Mouse (Mus musculus): ENCODE measurements at regions not wholly inside any gene's neighbourhood (a gene's known extent, or its start where the extent isn't known, plus 50 kb on each side); places are given as distances from the start of the nearest gene placed in this dataset.

DNA sequence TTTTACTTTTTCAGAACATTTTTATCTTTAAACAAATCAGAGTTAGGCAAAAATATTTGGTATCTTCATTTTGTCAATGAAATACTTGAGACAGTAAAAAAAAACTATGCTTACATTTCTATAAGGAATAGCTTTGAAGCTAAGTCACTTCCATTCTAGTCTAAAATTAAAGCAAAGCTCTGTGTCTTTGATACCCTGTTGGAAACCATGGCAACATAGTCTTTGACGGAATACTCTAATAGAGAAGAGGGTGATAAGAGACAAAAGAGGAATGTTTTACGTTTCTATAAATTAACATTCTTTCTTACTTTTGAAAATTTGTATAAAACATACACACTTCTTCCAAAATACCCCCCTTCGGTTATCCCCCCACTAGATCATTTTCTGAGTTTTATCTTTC, 378.1 kb downstream of the Rab38 start:
- H3K9me3 ChIP-seq (replicated peaks; ENCODE audit: low read length): no peaks in the 10 kb centered on the region
- no peak for DNase-seq (ENCODE audit: extremely low read depth)
- H3K27me3 ChIP-seq (replicated peaks): no peaks in the 10 kb centered on the region
- in situ Hi-C loops (cut with MboI; ENCODE audit: low pct_ligation_motif_present, low pct_unique_long_range_greater_than_20kb, low sequenced_read_pairs) (no loop called here), dilution Hi-C loops (cut with MboI; ENCODE audit: extremely low pct_ligation_motif_present, extremely low pct_unique_long_range_greater_than_20kb, low sequenced_read_pairs) (no loop called here)
- H3K36me3 ChIP-seq (replicated peaks in 1 of 2; ENCODE audit: control insufficient read depth in 1 of 2, insufficient read depth in 1 of 2, low read length in 1 of 2): no peaks in the 10 kb centered on the region
- H3K4me2 ChIP-seq (ENCODE audit: insufficient read depth, low read depth, poor library complexity, severe bottlenecking): no peak overlapping the region
- no peaks in the 10 kb centered on the region for H3K79me2 ChIP-seq (replicated peaks; ENCODE audit: control insufficient read depth, extremely low read depth, insufficient read depth, poor library complexity, severe bottlenecking)
- no peak overlapping the region for H3K27ac ChIP-seq (ENCODE audit: insufficient read depth, low read depth)
- H3K9ac ChIP-seq (ENCODE audit: insufficient read depth, low read depth): no peak overlapping the region
- no peak overlapping the region for H3K4me3 ChIP-seq (replicated peaks in 1 of 3; ENCODE audit: low read depth in 2 of 3, low read length in 2 of 3, poor library complexity in 1 of 3)
- TF ChIP-seq TCF12 (IDR thresholded peaks at IDR 0.05; ENCODE audit: low read depth, low read length) (no peak), TBP (conservative IDR thresholded peaks at IDR 0.05; ENCODE audit: low read depth, low read length) (no peak), BHLHE40 (IDR thresholded peaks at IDR 0.05; ENCODE audit: low read depth, low read length) (no peak), MAZ (IDR thresholded peaks at IDR 0.05; ENCODE audit: low read depth, low read length) (no peak), POLR2AphosphoS2 (IDR thresholded peaks at IDR 0.05; ENCODE audit: low read depth, low read length) (no peak), KAT2A (IDR thresholded peaks at IDR 0.05; ENCODE audit: insufficient replicate concordance, low read length) (no peak), USF1 (IDR thresholded peaks at IDR 0.05; ENCODE audit: low read depth, low read length) (no peak), RCOR1 (conservative IDR thresholded peaks at IDR 0.05; ENCODE audit: low read depth, low read length) (no peak), ZMIZ1 (IDR thresholded peaks at IDR 0.05; ENCODE audit: low read depth, low read length) (no peak), MYC (IDR thresholded peaks at IDR 0.05; ENCODE audit: low read depth, low read length) (no peak)
- no peaks in the 10 kb centered on the region for H3K4me1 ChIP-seq (ENCODE audit: control insufficient read depth in 1 of 2, insufficient read depth in 2 of 2)

DNA sequence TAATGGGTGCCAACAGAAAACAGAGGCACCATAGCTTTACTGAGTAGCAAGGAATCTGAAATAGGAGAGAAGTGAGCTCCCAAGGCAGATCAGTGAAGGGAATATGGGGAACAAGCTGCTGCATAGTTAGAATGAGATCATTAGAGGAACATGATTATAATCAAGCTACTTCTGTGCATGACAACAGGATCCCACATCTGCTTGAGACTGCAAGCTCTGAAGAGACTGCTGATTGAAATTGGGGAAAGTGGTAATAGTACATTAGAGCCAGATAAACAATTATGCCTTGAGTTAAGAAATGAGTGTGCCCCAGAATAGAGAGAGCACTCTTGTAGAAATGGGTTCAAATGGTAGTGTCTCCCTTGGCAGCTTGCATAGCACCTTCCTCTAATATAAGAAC, 380.1 kb downstream of the Rab38 start:
- no peaks in the 10 kb centered on the region for H3K27me3 ChIP-seq (replicated peaks)
- in situ Hi-C loops (cut with MboI; ENCODE audit: low pct_ligation_motif_present, low pct_unique_long_range_greater_than_20kb, low sequenced_read_pairs) (no loop called here), dilution Hi-C loops (cut with MboI; ENCODE audit: extremely low pct_ligation_motif_present, extremely low pct_unique_long_range_greater_than_20kb, low sequenced_read_pairs) (no loop called here)

DNA sequence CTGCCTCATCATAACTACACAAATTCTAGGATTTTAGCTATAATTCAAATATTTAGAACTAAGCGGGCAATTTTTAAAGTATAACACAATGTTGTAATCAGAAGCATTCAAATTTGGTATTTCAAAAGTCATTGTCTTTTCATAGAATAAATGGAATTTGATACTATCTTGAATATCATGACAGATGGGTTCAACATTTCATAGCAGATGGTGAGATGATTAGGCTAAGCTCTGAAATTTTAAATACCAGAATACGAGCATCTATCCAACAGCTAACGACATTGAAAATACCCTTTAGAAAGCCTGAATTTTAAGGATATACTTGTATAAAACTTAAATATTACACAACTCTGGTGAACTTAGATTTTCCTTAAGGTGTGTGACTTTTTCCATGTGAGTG, 390.1 kb downstream of the Rab38 start:
- Histone ChIP-seq H3K27ac (ENCODE audit: insufficient read depth, low read depth) (no peak overlapping the region), H3K4me3 (replicated peaks in 1 of 3; ENCODE audit: low read depth in 2 of 3, low read length in 2 of 3, poor library complexity in 1 of 3) (no peak overlapping the region), H3K36me3 (replicated peaks in 1 of 2; ENCODE audit: control insufficient read depth in 1 of 2, insufficient read depth in 1 of 2, low read length in 1 of 2) (no peaks in the 10 kb centered on the region), H3K27me3 (replicated peaks) (no peaks in the 10 kb centered on the region), H3K4me1 (ENCODE audit: control insufficient read depth in 1 of 2, insufficient read depth in 2 of 2) (no peaks in the 10 kb centered on the region), H3K4me2 (ENCODE audit: insufficient read depth, low read depth, poor library complexity, severe bottlenecking) (no peak overlapping the region), H3K9me3 (replicated peaks; ENCODE audit: low read length) (no peaks in the 10 kb centered on the region), H3K9ac (ENCODE audit: insufficient read depth, low read depth) (no peak overlapping the region), H3K79me2 (replicated peaks; ENCODE audit: control insufficient read depth, extremely low read depth, insufficient read depth, poor library complexity, severe bottlenecking) (no peaks in the 10 kb centered on the region)
- no peak for TF ChIP-seq MXI1 (IDR thresholded peaks at IDR 0.05; ENCODE audit: low read depth, low read length)
- no peak for TF ChIP-seq CTCF (conservative IDR thresholded peaks at IDR 0.05 in 1 of 2, IDR thresholded peaks at IDR 0.05 in 1 of 2; ENCODE audit: low read depth in 2 of 2, low read length in 2 of 2)
- TF ChIP-seq TBP (conservative IDR thresholded peaks at IDR 0.05; ENCODE audit: low read depth, low read length): no peak
- no peak for TF ChIP-seq PAX5 (IDR thresholded peaks at IDR 0.05; ENCODE audit: low read length)
- TF ChIP-seq POLR2A (IDR thresholded peaks at IDR 0.05; ENCODE audit: low read depth, low read length): no peak
- no peak for TF ChIP-seq TCF12 (IDR thresholded peaks at IDR 0.05; ENCODE audit: low read depth, low read length)
- TF ChIP-seq ZNF384 (IDR thresholded peaks at IDR 0.05; ENCODE audit: low read depth, low read length): no peak
- no peak for TF ChIP-seq ZMIZ1 (IDR thresholded peaks at IDR 0.05; ENCODE audit: low read depth, low read length)
- TF ChIP-seq KAT2A (IDR thresholded peaks at IDR 0.05; ENCODE audit: insufficient replicate concordance, low read length): no peak
- no peak for TF ChIP-seq BHLHE40 (IDR thresholded peaks at IDR 0.05; ENCODE audit: low read depth, low read length)
- no peak for TF ChIP-seq HCFC1 (IDR thresholded peaks at IDR 0.05; ENCODE audit: low read depth, low read length)
- TF ChIP-seq CHD2 (IDR thresholded peaks at IDR 0.05; ENCODE audit: low read length): no peak
- DNase-seq (ENCODE audit: extremely low read depth): no peak
- dilution Hi-C loops (cut with MboI; ENCODE audit: extremely low pct_ligation_motif_present, extremely low pct_unique_long_range_greater_than_20kb, low sequenced_read_pairs) (no loop called here), in situ Hi-C loops (cut with MboI; ENCODE audit: low pct_ligation_motif_present, low pct_unique_long_range_greater_than_20kb, low sequenced_read_pairs) (no loop called here)

More for the DNA sequence above, 380.1 kb downstream of the Rab38 start:
- DNase-seq (ENCODE audit: extremely low read depth): no peak
- TF ChIP-seq SMC3 (IDR thresholded peaks at IDR 0.05; ENCODE audit: low read depth, low read length) (no peak), RAD21 (IDR thresholded peaks at IDR 0.05; ENCODE audit: low read depth, low read length) (no peak), IRF4 (IDR thresholded peaks at IDR 0.05; ENCODE audit: low read depth, low read length) (no peak), CHD1 (IDR thresholded peaks at IDR 0.05; ENCODE audit: low read depth, low read length) (no peak), MEF2A (IDR thresholded peaks at IDR 0.05; ENCODE audit: borderline replicate concordance, low read depth, low read length) (no peak), ETS1 (conservative IDR thresholded peaks at IDR 0.05; ENCODE audit: low read depth, low read length) (no peak), TCF12 (IDR thresholded peaks at IDR 0.05; ENCODE audit: low read depth, low read length) (no peak), HCFC1 (IDR thresholded peaks at IDR 0.05; ENCODE audit: low read depth, low read length) (no peak), EP300 (IDR thresholded peaks at IDR 0.05; ENCODE audit: low read length) (no peak), UBTF (IDR thresholded peaks at IDR 0.05; ENCODE audit: low read depth, low read length) (no peak), TBP (conservative IDR thresholded peaks at IDR 0.05; ENCODE audit: low read depth, low read length) (no peak)
- no peak overlapping the region for H3K27ac ChIP-seq (ENCODE audit: insufficient read depth, low read depth)
- no peak overlapping the region for H3K4me3 ChIP-seq (replicated peaks in 1 of 3; ENCODE audit: low read depth in 2 of 3, low read length in 2 of 3, poor library complexity in 1 of 3)
- no peaks in the 10 kb centered on the region for H3K36me3 ChIP-seq (replicated peaks in 1 of 2; ENCODE audit: control insufficient read depth in 1 of 2, insufficient read depth in 1 of 2, low read length in 1 of 2)
- H3K4me1 ChIP-seq (ENCODE audit: control insufficient read depth in 1 of 2, insufficient read depth in 2 of 2): no peaks in the 10 kb centered on the region
- no peak overlapping the region for H3K4me2 ChIP-seq (ENCODE audit: insufficient read depth, low read depth, poor library complexity, severe bottlenecking)
- H3K9ac ChIP-seq (ENCODE audit: insufficient read depth, low read depth): no peak overlapping the region
- H3K9me3 ChIP-seq (replicated peaks; ENCODE audit: low read length): no peaks in the 10 kb centered on the region
- H3K79me2 ChIP-seq (replicated peaks; ENCODE audit: control insufficient read depth, extremely low read depth, insufficient read depth, poor library complexity, severe bottlenecking): no peaks in the 10 kb centered on the region

All from CH12.LX (cell line).